Mouse (Mus musculus): ENCODE measurements around the gene Prkar2a. TPM values are rescaled to one million over a fixed set of nuclear protein-coding genes. Genes with fewer than 3 reads are reported as not detected.

Prkar2a gene
- polyA plus RNA-seq, 1 experiment, result 61.9 TPM

- H3K4me3 ChIP-seq (ENCODE audit: insufficient read depth, low read length), result no peak overlapping the region
- no peak for TF ChIP-seq CTCF (IDR thresholded peaks at IDR 0.05; ENCODE audit: borderline replicate concordance, insufficient read depth, low read length)
- TF ChIP-seq POLR2A (IDR thresholded peaks at IDR 0.05; ENCODE audit: low read depth, low read length), result no peak
- no peak overlapping the region for H3K27ac ChIP-seq (ENCODE audit: insufficient read depth, low read length)
- peaks cover 9% of the 10 kb centered on the region for H3K4me1 ChIP-seq (ENCODE audit: control insufficient read depth, insufficient read depth, low read length)
Observed at GRCm38 (mm10) chr9:108786494-108786893, 97.4 kb downstream of the Prkar2a start.

GRCm38 (mm10) chr9:108787080-108787479 is 98.0 kb downstream of the Prkar2a start:
- no peak for TF ChIP-seq POLR2A (IDR thresholded peaks at IDR 0.05; ENCODE audit: low read depth, low read length)
- TF ChIP-seq CTCF (IDR thresholded peaks at IDR 0.05; ENCODE audit: borderline replicate concordance, insufficient read depth, low read length), result no peak
- H3K4me1 ChIP-seq (ENCODE audit: control insufficient read depth, insufficient read depth, low read length), result peaks cover 9% of the 10 kb centered on the region
- H3K27ac ChIP-seq (ENCODE audit: insufficient read depth, low read length), result no peak overlapping the region
- no peak overlapping the region for H3K4me3 ChIP-seq (ENCODE audit: insufficient read depth, low read length)

DNA sequence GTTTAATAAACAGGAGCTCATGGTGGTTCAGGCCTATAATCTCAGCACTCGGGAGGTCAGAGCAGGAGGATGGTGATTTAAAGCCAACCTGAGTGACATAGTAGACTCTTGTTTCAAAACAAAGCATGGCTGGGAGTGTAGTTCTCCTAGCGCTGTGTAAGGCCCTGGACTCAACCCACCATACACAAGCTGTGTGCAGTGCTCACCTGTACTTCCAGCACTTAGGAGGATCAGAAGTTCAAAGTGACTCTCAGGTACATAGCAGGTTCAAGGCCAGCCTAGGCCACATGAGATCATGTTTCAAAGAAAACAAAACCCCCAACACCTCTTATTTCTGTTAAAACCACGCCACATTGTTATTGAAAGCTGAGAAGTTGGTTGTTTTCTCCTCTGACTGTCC is 99.6 kb downstream of the Prkar2a start:
- H3K4me1 ChIP-seq (ENCODE audit: control insufficient read depth, insufficient read depth, low read length), result peaks cover 14% of the 10 kb centered on the region; the same call in 1 of the 2 replicates
- no peak overlapping the region for H3K27ac ChIP-seq (ENCODE audit: insufficient read depth, low read length)
- H3K4me3 ChIP-seq (ENCODE audit: insufficient read depth, low read length), result no peak overlapping the region
- no peak for TF ChIP-seq POLR2A (IDR thresholded peaks at IDR 0.05; ENCODE audit: low read depth, low read length)
- no peak for TF ChIP-seq CTCF (IDR thresholded peaks at IDR 0.05; ENCODE audit: borderline replicate concordance, insufficient read depth, low read length)

GRCm38 (mm10) chr9:108792307-108792706 is 103.2 kb downstream of the Prkar2a start:
- TF ChIP-seq CTCF (IDR thresholded peaks at IDR 0.05; ENCODE audit: borderline replicate concordance, insufficient read depth, low read length), result no peak
- TF ChIP-seq POLR2A (IDR thresholded peaks at IDR 0.05; ENCODE audit: low read depth, low read length), result no peak
- H3K27ac ChIP-seq (ENCODE audit: insufficient read depth, low read length), result no peak overlapping the region
- no peak overlapping the region for H3K4me3 ChIP-seq (ENCODE audit: insufficient read depth, low read length)
- peaks cover 16% of the 10 kb centered on the region for H3K4me1 ChIP-seq (ENCODE audit: control insufficient read depth, insufficient read depth, low read length)

- Histone ChIP-seq H3K4me1 (ENCODE audit: control insufficient read depth, insufficient read depth, low read length) (peaks cover 20% of the 10 kb centered on the region), H3K27ac (ENCODE audit: insufficient read depth, low read length) (no peak overlapping the region), H3K4me3 (ENCODE audit: insufficient read depth, low read length) (no peak overlapping the region)
- no peak for TF ChIP-seq CTCF (IDR thresholded peaks at IDR 0.05; ENCODE audit: borderline replicate concordance, insufficient read depth, low read length)
- no peak for TF ChIP-seq POLR2A (IDR thresholded peaks at IDR 0.05; ENCODE audit: low read depth, low read length)
Observed at GRCm38 (mm10) chr9:108792730-108793129, 103.6 kb downstream of the Prkar2a start.

- TF ChIP-seq CTCF (IDR thresholded peaks at IDR 0.05; ENCODE audit: borderline replicate concordance, insufficient read depth, low read length) (no peak), POLR2A (IDR thresholded peaks at IDR 0.05; ENCODE audit: low read depth, low read length) (no peak)
- Histone ChIP-seq H3K27ac (ENCODE audit: insufficient read depth, low read length) (peak overlapping the region; percentile 47), H3K4me3 (ENCODE audit: insufficient read depth, low read length) (no peak overlapping the region), H3K4me1 (ENCODE audit: control insufficient read depth, insufficient read depth, low read length) (peaks cover 25% of the 10 kb centered on the region)
Observed at GRCm38 (mm10) chr9:108795281-108795680, 106.2 kb downstream of the Prkar2a start.

DNA sequence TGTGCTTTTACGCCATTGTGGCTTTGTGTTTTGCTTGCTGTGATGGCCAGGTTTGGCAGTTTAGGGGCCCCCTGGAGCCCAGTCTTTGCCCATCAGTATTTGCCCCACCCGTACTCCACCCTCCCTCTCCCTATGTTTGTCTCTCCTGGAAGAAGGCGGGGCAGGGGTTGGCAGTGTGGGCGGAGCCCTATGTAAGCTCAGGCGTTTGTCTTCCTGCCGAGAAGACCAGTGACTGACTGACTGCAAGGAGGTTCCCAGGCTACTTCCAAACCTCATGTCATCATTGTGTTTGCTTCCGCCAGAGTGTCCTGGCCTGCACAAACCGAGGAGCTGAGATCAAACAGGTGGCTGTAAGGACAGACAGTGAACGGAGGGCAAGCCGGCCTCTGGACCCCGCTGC is 106.6 kb downstream of the Prkar2a start:
- Histone ChIP-seq H3K4me1 (ENCODE audit: control insufficient read depth, insufficient read depth, low read length) (peaks cover 25% of the 10 kb centered on the region), H3K4me3 (ENCODE audit: insufficient read depth, low read length) (0 out of 2 replicates have a peak overlapping the region, but pooled peaks have one; percentile 0), H3K27ac (ENCODE audit: insufficient read depth, low read length) (peak overlapping the region; percentile 86)
- no peak for TF ChIP-seq CTCF (IDR thresholded peaks at IDR 0.05; ENCODE audit: borderline replicate concordance, insufficient read depth, low read length)
- no peak; the same call in 1 of the 2 replicates for TF ChIP-seq POLR2A (IDR thresholded peaks at IDR 0.05; ENCODE audit: low read depth, low read length)

DNA sequence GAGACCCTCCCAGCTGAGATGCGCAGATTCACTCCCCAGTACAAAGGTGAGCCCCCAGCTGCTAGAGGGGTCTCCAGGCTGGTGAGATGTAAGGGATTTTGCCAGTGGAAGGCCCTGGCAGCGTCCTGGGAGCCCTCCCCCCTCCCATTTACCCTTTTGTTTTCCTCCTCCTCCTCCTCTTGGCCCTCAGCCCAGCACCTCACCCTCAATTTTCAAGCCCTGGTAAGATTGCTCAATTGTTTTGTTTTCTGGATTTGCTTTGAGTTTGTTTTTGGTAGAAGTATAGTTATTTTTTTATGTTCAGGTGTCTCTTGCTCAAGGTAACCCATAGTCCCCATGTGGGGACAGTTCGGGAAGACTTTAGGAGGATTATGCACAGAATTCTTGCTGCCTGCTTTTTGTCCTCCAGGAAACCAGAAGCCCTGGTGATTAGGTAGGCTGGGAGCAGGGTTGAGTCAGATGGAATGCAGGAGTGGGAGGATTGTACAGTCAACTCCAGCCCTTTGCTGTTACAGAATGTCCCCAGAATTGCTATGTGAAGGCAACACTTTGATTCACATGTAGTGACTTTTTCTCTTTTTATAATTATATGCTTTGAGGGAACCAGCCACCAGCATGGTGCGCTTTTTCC is 107.4 kb downstream of the Prkar2a start:
- TF ChIP-seq CTCF (IDR thresholded peaks at IDR 0.05; ENCODE audit: borderline replicate concordance, insufficient read depth, low read length) (no peak), POLR2A (IDR thresholded peaks at IDR 0.05; ENCODE audit: low read depth, low read length) (no peak)
- Histone ChIP-seq H3K4me3 (ENCODE audit: insufficient read depth, low read length) (0 out of 2 replicates have a peak overlapping the region, but pooled peaks have one; percentile 0), H3K4me1 (ENCODE audit: control insufficient read depth, insufficient read depth, low read length) (peaks cover 25% of the 10 kb centered on the region), H3K27ac (ENCODE audit: insufficient read depth, low read length) (peak overlapping the region; percentile 86)

GRCm38 (mm10) chr9:108797477-108797876 is 108.4 kb downstream of the Prkar2a start:
- TF ChIP-seq POLR2A (IDR thresholded peaks at IDR 0.05; ENCODE audit: low read depth, low read length), result no peak
- TF ChIP-seq CTCF (IDR thresholded peaks at IDR 0.05; ENCODE audit: borderline replicate concordance, insufficient read depth, low read length), result no peak
- H3K4me3 ChIP-seq (ENCODE audit: insufficient read depth, low read length), result no peak overlapping the region
- H3K4me1 ChIP-seq (ENCODE audit: control insufficient read depth, insufficient read depth, low read length), result peaks cover 25% of the 10 kb centered on the region
- H3K27ac ChIP-seq (ENCODE audit: insufficient read depth, low read length), result peak overlapping the region; percentile 85

DNA sequence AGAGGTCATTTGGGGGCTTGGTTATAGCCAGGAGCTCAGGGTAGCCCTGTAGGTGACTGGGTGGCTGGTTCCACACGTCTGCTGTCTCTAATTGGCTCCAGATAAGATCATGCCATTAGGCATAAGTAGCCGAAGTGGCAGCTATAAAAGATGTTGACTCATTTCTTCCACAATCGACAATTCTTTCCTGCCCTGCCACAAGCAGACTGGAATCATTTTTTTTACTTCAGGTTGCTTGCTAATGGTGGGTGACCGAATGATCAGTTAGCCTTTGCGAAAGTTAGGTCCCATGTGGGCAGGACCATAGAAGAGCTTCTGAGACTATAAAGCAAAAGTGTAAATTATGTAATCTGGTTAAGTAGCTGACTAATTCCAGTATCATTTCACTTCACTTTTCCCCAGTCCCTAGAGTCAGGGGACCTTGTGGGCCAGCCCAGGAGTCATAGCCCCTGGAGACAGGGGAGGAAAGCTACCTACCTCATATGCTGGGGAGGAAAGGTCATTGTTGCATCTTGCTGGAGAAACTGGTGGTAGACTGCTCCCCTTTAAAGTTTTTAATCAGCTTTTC is 109.5 kb downstream of the Prkar2a start:
- no peak for TF ChIP-seq POLR2A (IDR thresholded peaks at IDR 0.05; ENCODE audit: low read depth, low read length)
- no peak for TF ChIP-seq CTCF (IDR thresholded peaks at IDR 0.05; ENCODE audit: borderline replicate concordance, insufficient read depth, low read length)
- Histone ChIP-seq H3K4me3 (ENCODE audit: insufficient read depth, low read length) (no peak overlapping the region), H3K4me1 (ENCODE audit: control insufficient read depth, insufficient read depth, low read length) (peaks cover 21% of the 10 kb centered on the region), H3K27ac (ENCODE audit: insufficient read depth, low read length) (peak overlapping the region; percentile 85; the same call in 1 of the 2 replicates)
